Mouse (Mus musculus) liver, embryonic 14.5 days (tissue): ENCODE measurements at regions not wholly inside any gene's neighbourhood (a gene's known extent, or its start where the extent isn't known, plus 50 kb on each side); places are given as distances from the start of the nearest gene placed in this dataset.

Experiments
- CTCF ChIP-seq: IDR thresholded peaks from 2 replicates; pipeline ENCODE4 v1.5.1; 2016; ENCODE audit warnings: antibody characterized with exemption, low read depth, control low read depth
- EP300 ChIP-seq: IDR thresholded peaks from 2 replicates; pipeline ENCODE4 v1.6.1; 2016; ENCODE audit warnings: antibody characterized with exemption, low read depth

DNA sequence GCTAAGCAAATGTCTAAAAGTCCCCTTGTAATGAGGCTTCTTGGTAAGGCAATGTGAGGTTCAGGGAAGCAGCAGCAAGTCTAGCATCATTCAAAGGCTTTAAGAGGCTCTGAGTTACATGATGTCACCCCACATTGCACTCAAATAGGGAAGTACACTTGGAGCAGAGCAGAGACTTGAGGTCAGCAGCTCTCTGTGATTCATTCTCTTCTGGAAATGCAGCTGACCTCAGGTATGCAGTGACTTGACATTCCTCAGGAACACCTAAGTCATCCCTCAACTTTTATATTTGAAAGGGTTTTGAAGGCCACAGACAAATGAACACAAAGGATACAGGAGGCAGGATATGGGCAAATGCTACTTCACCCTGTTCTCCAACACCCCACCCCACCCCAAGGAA, 69.4 kb upstream of the Plxna4 start:
- TF ChIP-seq CTCF = no peak
- TF ChIP-seq EP300 = no peak
